Mouse (Mus musculus): ENCODE measurements around the gene Cpn1. TPM values are rescaled to one million over a fixed set of nuclear protein-coding genes. Genes with fewer than 3 reads are reported as not detected.
A peak's percentile ranks its signal among the peaks of the same experiment; 100 is the strongest.

Cpn1 gene
- total and polyA plus RNA-seq, 3 experiments, result 0.13 to 1.0 (median 0.34) TPM

DNA sequence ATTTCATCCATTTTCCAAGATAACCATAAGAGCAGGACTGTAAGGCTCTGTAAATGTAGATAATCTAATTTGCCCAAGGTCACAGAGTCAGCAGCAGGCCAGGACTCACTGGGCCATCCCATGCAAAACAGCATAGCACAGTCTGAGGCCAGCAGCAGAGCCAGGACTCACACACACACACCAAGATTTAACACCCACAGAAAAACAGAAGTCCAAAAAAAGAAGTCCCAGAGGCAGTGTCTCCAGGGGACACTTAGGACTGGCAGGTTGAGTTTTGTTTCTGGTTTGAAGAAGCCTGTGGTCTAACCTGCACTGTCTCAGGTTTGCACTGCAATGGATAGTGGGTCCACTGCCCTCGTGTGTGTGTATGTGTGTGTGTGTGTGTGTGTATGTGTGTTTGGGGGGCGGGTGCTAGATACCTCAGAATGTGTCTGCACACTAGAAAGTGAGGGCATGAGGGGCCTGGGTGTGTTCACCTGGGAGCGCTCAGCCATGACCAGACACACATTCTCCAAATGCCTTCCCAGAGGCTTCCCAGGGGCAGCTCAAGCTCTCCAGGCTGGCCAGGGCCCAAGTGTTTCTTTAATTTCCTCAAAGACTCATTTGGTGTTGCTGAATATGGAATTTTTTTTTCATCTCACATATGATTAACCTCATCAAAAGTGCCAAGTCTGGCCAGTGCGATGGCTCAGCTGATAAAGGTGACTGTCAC, 73.4 kb downstream of the Cpn1 start:
- Histone ChIP-seq H3K4me1 (ENCODE audit: control insufficient read depth in 1 of 2, insufficient read depth in 2 of 2) (peaks cover 13 to 54% of the 10 kb centered on the region in 2 experiments), H3K79me2 (replicated peaks; ENCODE audit: control insufficient read depth, extremely low read depth, insufficient read depth, poor library complexity, severe bottlenecking) (no peaks in the 10 kb centered on the region), H3K9ac (ENCODE audit: insufficient read depth, low read depth) (no peak overlapping the region), H3K4me2 (ENCODE audit: insufficient read depth, low read depth, poor library complexity, severe bottlenecking) (no peak overlapping the region), H3K4me3 (replicated peaks in 1 of 3; ENCODE audit: low read depth in 2 of 3, low read length in 2 of 3, poor library complexity in 1 of 3) (no peak overlapping the region), H3K27me3 (replicated peaks) (no peaks in the 10 kb centered on the region), H3K27ac (ENCODE audit: insufficient read depth, low read depth) (no peak overlapping the region), H3K36me3 (replicated peaks in 1 of 2; ENCODE audit: control insufficient read depth in 1 of 2, insufficient read depth in 1 of 2, low read length in 1 of 2) (peaks cover 0 to 32% of the 10 kb centered on the region in 2 experiments), H3K9me3 (replicated peaks; ENCODE audit: low read length) (no peaks in the 10 kb centered on the region)
- in situ Hi-C loops (cut with MboI; ENCODE audit: low pct_ligation_motif_present, low pct_unique_long_range_greater_than_20kb, low sequenced_read_pairs), result no loop called here
- dilution Hi-C loops (cut with MboI; ENCODE audit: extremely low pct_ligation_motif_present, extremely low pct_unique_long_range_greater_than_20kb, low sequenced_read_pairs), result no loop called here
- DNase-seq (ENCODE audit: extremely low read depth), result peak; percentile 71
- TF ChIP-seq MXI1 (IDR thresholded peaks at IDR 0.05; ENCODE audit: low read depth, low read length), result no peak
- peak; percentile 59 for TF ChIP-seq EP300 (IDR thresholded peaks at IDR 0.05; ENCODE audit: low read length)
- peak; percentile 63; the same call in 1 of the 2 replicates for TF ChIP-seq MEF2A (IDR thresholded peaks at IDR 0.05; ENCODE audit: borderline replicate concordance, low read depth, low read length)
- 0 out of 2 replicates have a peak, but pooled peaks have one; percentile 16 for TF ChIP-seq BHLHE40 (IDR thresholded peaks at IDR 0.05; ENCODE audit: low read depth, low read length)
- TF ChIP-seq NELFE (IDR thresholded peaks at IDR 0.05; ENCODE audit: low read depth, low read length), result no peak
- TF ChIP-seq NRF1 (IDR thresholded peaks at IDR 0.05; ENCODE audit: low read depth, low read length), result no peak
- no peak for TF ChIP-seq USF1 (IDR thresholded peaks at IDR 0.05; ENCODE audit: low read depth, low read length)

DNA sequence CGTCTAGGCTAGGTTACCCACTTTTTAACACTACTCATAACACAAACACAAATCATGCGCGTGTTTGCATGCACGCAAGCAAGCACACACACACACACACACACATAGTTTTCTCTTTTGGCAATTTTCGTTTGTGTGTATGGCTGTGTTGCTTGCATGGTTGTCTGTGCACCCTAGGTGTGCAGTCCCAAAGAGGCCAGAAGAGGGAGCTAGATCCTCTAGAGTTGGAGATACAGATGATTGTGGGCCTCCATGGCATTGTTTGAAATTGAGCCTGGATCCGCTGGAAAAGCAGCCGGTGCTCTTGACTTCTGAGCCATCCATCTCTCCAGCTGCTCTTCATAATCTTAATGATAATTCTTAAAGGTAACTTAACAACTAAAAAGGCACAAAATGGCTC, 79.9 kb downstream of the Cpn1 start:
- H3K4me3 ChIP-seq (replicated peaks in 1 of 3; ENCODE audit: low read depth in 2 of 3, low read length in 2 of 3, poor library complexity in 1 of 3), result no peak overlapping the region
- dilution Hi-C loops (cut with MboI; ENCODE audit: extremely low pct_ligation_motif_present, extremely low pct_unique_long_range_greater_than_20kb, low sequenced_read_pairs) (no loop called here), in situ Hi-C loops (cut with MboI; ENCODE audit: low pct_ligation_motif_present, low pct_unique_long_range_greater_than_20kb, low sequenced_read_pairs) (loop anchor here (10.0 kb wide), 1 partner anchor 152 kb away; the partner anchor contains the start of genes Cox15 and Cutc)
- H3K27me3 ChIP-seq (replicated peaks), result no peaks in the 10 kb centered on the region
- no peak for DNase-seq (ENCODE audit: extremely low read depth)
- no peak overlapping the region for H3K9ac ChIP-seq (ENCODE audit: insufficient read depth, low read depth)
- H3K27ac ChIP-seq (ENCODE audit: insufficient read depth, low read depth), result no peak overlapping the region
- H3K79me2 ChIP-seq (replicated peaks; ENCODE audit: control insufficient read depth, extremely low read depth, insufficient read depth, poor library complexity, severe bottlenecking), result no peaks in the 10 kb centered on the region
- H3K36me3 ChIP-seq (replicated peaks in 1 of 2; ENCODE audit: control insufficient read depth in 1 of 2, insufficient read depth in 1 of 2, low read length in 1 of 2), result peaks cover 0 to 62% of the 10 kb centered on the region in 2 experiments
- no peak overlapping the region for H3K4me2 ChIP-seq (ENCODE audit: insufficient read depth, low read depth, poor library complexity, severe bottlenecking)
- TF ChIP-seq CTCF (conservative IDR thresholded peaks at IDR 0.05 in 1 of 2, IDR thresholded peaks at IDR 0.05 in 1 of 2; ENCODE audit: low read depth in 2 of 2, low read length in 2 of 2) (peak in 1 of 2 experiments; percentile 52; a peak in 2 of 4 replicates), SMC3 (IDR thresholded peaks at IDR 0.05; ENCODE audit: low read depth, low read length) (peak; percentile 37), JUND (conservative IDR thresholded peaks at IDR 0.05; ENCODE audit: low read depth, low read length) (no peak), RAD21 (IDR thresholded peaks at IDR 0.05; ENCODE audit: low read depth, low read length) (peak; percentile 41)
- peaks cover 0 to 9% of the 10 kb centered on the region in 2 experiments; a peak in 2 of 4 replicates for H3K4me1 ChIP-seq (ENCODE audit: control insufficient read depth in 1 of 2, insufficient read depth in 2 of 2)
- H3K9me3 ChIP-seq (replicated peaks; ENCODE audit: low read length), result no peaks in the 10 kb centered on the region

Other genes starting within 250 kb of the Cpn1 start
- gene Cutc, start 233.6 kb downstream of the Cpn1 start, total RNA-seq (2012; rRNA removed), result 10.0 and 10.1 TPM in 2 replicates
- 18.2 and 18.5 TPM in 2 replicates for gene Cutc, start 233.6 kb downstream of the Cpn1 start, total RNA-seq (2014; rRNA removed)
- 22.7 and 29.4 TPM in 2 replicates for gene Cutc, start 233.6 kb downstream of the Cpn1 start, polyA plus RNA-seq (2012; ENCODE audit: insufficient read length, low read depth)
- 17.4 and 19.3 TPM in 2 replicates for gene Cox15, start 233.6 kb downstream of the Cpn1 start, total RNA-seq (2012; rRNA removed)
- gene Cox15, start 233.6 kb downstream of the Cpn1 start, total RNA-seq (2014; rRNA removed), result 18.1 and 20.2 TPM in 2 replicates
- 24.6 and 26.9 TPM in 2 replicates for gene Cox15, start 233.6 kb downstream of the Cpn1 start, polyA plus RNA-seq (2012; ENCODE audit: insufficient read length, low read depth)
- 0.08 TPM in 2 replicates for gene Abcc2, start 204.4 kb downstream of the Cpn1 start, total RNA-seq (2012; rRNA removed)
- 0.09 and 0.18 TPM in 2 replicates for gene Abcc2, start 204.4 kb downstream of the Cpn1 start, total RNA-seq (2014; rRNA removed)
- 0.39 and 0.41 TPM in 2 replicates for gene Abcc2, start 204.4 kb downstream of the Cpn1 start, polyA plus RNA-seq (2012; ENCODE audit: insufficient read length, low read depth)
- gene Dnmbp, start 46.4 kb downstream of the Cpn1 start, total RNA-seq (2012; rRNA removed), result 2.3 and 2.6 TPM in 2 replicates
- 1.8 and 1.9 TPM in 2 replicates for gene Dnmbp, start 46.4 kb downstream of the Cpn1 start, total RNA-seq (2014; rRNA removed)
- 4.7 and 5.4 TPM in 2 replicates for gene Dnmbp, start 46.4 kb downstream of the Cpn1 start, polyA plus RNA-seq (2012; ENCODE audit: insufficient read length, low read depth)
- not detected in 2 replicates for gene Cyp2c23, start 42.7 kb upstream of the Cpn1 start, total RNA-seq (2012; rRNA removed)
- gene Cyp2c23, start 42.7 kb upstream of the Cpn1 start, total RNA-seq (2014; rRNA removed), result 0.13 TPM in 1 of 2 replicates, not detected in the other
- gene Cyp2c23, start 42.7 kb upstream of the Cpn1 start, polyA plus RNA-seq (2012; ENCODE audit: insufficient read length, low read depth), result 0.11 and 0.12 TPM in 2 replicates
- 9.3 and 9.7 TPM in 2 replicates for gene Erlin1, start 83.2 kb upstream of the Cpn1 start, total RNA-seq (2012; rRNA removed)
- 26.6 TPM in 2 replicates for gene Erlin1, start 83.2 kb upstream of the Cpn1 start, total RNA-seq (2014; rRNA removed)
- gene Erlin1, start 83.2 kb upstream of the Cpn1 start, polyA plus RNA-seq (2012; ENCODE audit: insufficient read length, low read depth), result 22.7 and 25.9 TPM in 2 replicates
- 36.4 and 36.9 TPM in 2 replicates for gene Chuk, start 120.9 kb upstream of the Cpn1 start, total RNA-seq (2012; rRNA removed)
- gene Chuk, start 120.9 kb upstream of the Cpn1 start, total RNA-seq (2014; rRNA removed), result 82.4 and 102 TPM in 2 replicates
- gene Chuk, start 120.9 kb upstream of the Cpn1 start, polyA plus RNA-seq (2012; ENCODE audit: insufficient read length, low read depth), result 40.6 and 42.7 TPM in 2 replicates
- gene Cwf19l1, start 149.3 kb upstream of the Cpn1 start, total RNA-seq (2012; rRNA removed), result 11.0 and 15.2 TPM in 2 replicates
- gene Cwf19l1, start 149.3 kb upstream of the Cpn1 start, total RNA-seq (2014; rRNA removed), result 27.8 and 30.4 TPM in 2 replicates
- 45.0 and 45.9 TPM in 2 replicates for gene Cwf19l1, start 149.3 kb upstream of the Cpn1 start, polyA plus RNA-seq (2012; ENCODE audit: insufficient read length, low read depth)
- 115 and 117 TPM in 2 replicates for gene Bloc1s2, start 159.9 kb upstream of the Cpn1 start, total RNA-seq (2012; rRNA removed)
- 92.4 and 107 TPM in 2 replicates for gene Bloc1s2, start 159.9 kb upstream of the Cpn1 start, total RNA-seq (2014; rRNA removed)
- gene Bloc1s2, start 159.9 kb upstream of the Cpn1 start, polyA plus RNA-seq (2012; ENCODE audit: insufficient read length, low read depth), result 96.3 and 101 TPM in 2 replicates
- gene Pkd2l1, start 205.9 kb upstream of the Cpn1 start, total RNA-seq (2012; rRNA removed), result 0.04 TPM in 1 of 2 replicates, not detected in the other
- not detected in 2 replicates for gene Pkd2l1, start 205.9 kb upstream of the Cpn1 start, total RNA-seq (2014; rRNA removed)
- 0.07 TPM in 2 replicates for gene Pkd2l1, start 205.9 kb upstream of the Cpn1 start, polyA plus RNA-seq (2012; ENCODE audit: insufficient read length, low read depth)
- gene Scd3, start 216.7 kb upstream of the Cpn1 start, total RNA-seq (2012; rRNA removed), result 0.04 TPM in 1 of 2 replicates, not detected in the other
- not detected in 2 replicates for gene Scd3, start 216.7 kb upstream of the Cpn1 start, total RNA-seq (2014; rRNA removed)
- gene Scd3, start 216.7 kb upstream of the Cpn1 start, polyA plus RNA-seq (2012; ENCODE audit: insufficient read length, low read depth), result 0.11 TPM in 1 of 2 replicates, not detected in the other

All from CH12.LX (cell line).